Mouse (Mus musculus) lung, adult 2 months (tissue): ENCODE measurements around the gene Cass4.

Experiments used
- CTCF ChIP-seq: fragments of 200-500 bp; IDR thresholded peaks from 2 replicates; pipeline ENCODE4 v1.5.1; 2011; ENCODE audit warnings: mild to moderate bottlenecking, low read length, control low read depth; ENCODE audit not compliant: insufficient read depth
- POLR2A ChIP-seq: fragments of 200-500 bp; IDR thresholded peaks from 2 replicates; pipeline ENCODE4 v1.6.1; 2011; ENCODE audit warnings: low read depth, mild to moderate bottlenecking, control low read depth, low read length, borderline replicate concordance; ENCODE audit errors: extremely low read depth

DNA sequence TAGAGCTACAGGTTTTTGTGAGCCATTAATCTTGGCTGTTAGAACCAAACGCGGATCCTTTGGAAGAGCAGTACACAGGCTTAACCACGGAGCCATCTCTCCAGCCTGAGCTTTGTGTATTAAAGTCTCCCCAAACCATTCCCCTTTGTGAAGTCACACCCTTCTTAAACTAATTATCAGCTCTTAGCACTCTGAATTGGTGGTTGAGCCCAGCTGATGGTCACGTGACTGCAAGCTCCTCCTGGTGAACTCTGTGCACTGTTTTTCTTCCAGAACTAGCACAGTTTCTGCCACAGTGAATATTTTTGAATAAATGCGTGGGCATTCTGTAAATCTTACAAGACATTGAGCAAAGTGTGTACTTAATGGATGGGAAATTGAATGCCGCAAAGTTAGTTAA, 47.6 kb downstream of the Cass4 start:
- TF ChIP-seq CTCF (no peak), POLR2A (no peak)
